Mouse (Mus musculus): ENCODE measurements around the gene Smim24.

GRCm38 (mm10) chr10:81405588-81406201 lies 12.8 kb downstream of the Smim24 start:
- TF ChIP-seq EP300 (IDR thresholded peaks at IDR 0.05; ENCODE audit: low read depth) (no peak), CTCF (IDR thresholded peaks at IDR 0.05; ENCODE audit: low read depth) (peak; percentile 84)

All from liver, postnatal 0 days (tissue).